ENCODE assay signal across 8 mouse cellular contexts in the genomic region with DNA sequence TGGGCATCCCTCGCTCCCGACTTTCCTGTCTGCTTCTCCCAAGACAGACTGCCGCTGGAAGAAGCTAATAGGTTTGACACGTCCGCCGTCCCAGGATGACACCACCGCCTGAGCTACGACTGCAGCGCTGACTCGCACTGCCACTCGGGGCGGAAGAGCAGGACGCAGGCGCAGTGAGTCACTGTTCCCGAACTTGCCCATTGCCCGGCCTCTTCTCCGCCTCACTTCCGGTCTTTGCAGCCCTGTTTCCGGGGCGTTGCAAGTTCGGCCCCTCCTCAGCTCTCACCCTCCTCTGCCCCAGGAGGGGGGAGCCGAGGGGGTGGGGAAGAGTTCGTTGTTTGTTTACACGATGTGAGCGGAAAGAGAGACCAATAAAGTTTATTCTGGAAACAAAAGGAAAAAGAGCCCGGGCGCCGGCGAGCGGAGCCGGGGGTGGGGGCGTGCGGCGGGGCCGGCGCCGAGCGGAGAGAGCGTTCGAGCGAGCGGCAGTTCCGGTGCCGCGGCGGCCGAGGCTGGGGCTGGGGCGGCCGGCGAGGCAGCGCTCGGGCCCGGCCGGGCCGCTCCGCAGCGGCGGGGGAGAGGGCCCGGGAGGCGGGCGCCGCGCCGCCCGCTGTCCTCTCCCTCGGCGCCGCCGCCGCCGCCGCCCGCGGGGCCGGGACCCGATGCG. TPM values are rescaled to one million over a fixed set of nuclear protein-coding genes. Genes with fewer than 3 reads are reported as not detected.
DNase-seq lines count a peak whose midpoint lies in the region; ATAC-seq and TF ChIP-seq lines count a peak whose summit lies in the region.

No protein-coding gene starts in this region.

- TF ChIP-seq CTCF in kidney, postnatal 0 days (IDR thresholded peaks at IDR 0.05; ENCODE audit: low read depth), result peak; percentile 15; the same call in 1 of the 2 replicates

- peak overlapping the region; percentile 98 for H3K27ac ChIP-seq in heart, embryonic 12.5 days (ENCODE audit: poor library complexity, severe bottlenecking)
- H3K27ac ChIP-seq in kidney, postnatal 0 days, result peak overlapping the region; percentile 100
- peak overlapping the region; percentile 93 for H3K27ac ChIP-seq in liver, embryonic 11.5 days (ENCODE audit: low read depth, low read length)
- peak overlapping the region; percentile 96 for H3K27ac ChIP-seq in stomach, embryonic 14.5 days (ENCODE audit: low read length)

- DNase-seq in CD4-positive helper T cell, adult 2 months (ENCODE audit: low read depth, low spot score), result peak; percentile 99
- peak; percentile 98 for DNase-seq in brain, embryonic 18.5 days (ENCODE audit: low read depth, low spot score)
- peak; percentile 100 for DNase-seq in kidney, postnatal 0 days (ENCODE audit: low spot score)
- DNase-seq in liver, embryonic 11.5 days (ENCODE audit: low spot score), result peak; percentile 95
- peak; percentile 98 for DNase-seq in naive thymus-derived CD4-positive, alpha-beta T cell, adult 2 months (ENCODE audit: low read depth)

- H3K4me1 ChIP-seq in heart, embryonic 12.5 days (replicated peaks), result peaks cover 26% of the 10 kb centered on the region
- peaks cover 23% of the 10 kb centered on the region for H3K4me1 ChIP-seq in kidney, postnatal 0 days (replicated peaks; ENCODE audit: insufficient read depth, low read length)
- H3K4me1 ChIP-seq in liver, embryonic 11.5 days (replicated peaks; ENCODE audit: control insufficient read depth, insufficient read depth, low read length), result peaks cover 23% of the 10 kb centered on the region
- peaks cover 16% of the 10 kb centered on the region for H3K4me1 ChIP-seq in stomach, embryonic 14.5 days (ENCODE audit: control insufficient read depth, insufficient read depth, low read length)

- H3K4me2 ChIP-seq in heart, embryonic 12.5 days, result peak overlapping the region; percentile 79
- peak overlapping the region; percentile 79 for H3K4me2 ChIP-seq in kidney, postnatal 0 days (ENCODE audit: low read length)
- peak overlapping the region; percentile 77 for H3K4me2 ChIP-seq in liver, embryonic 11.5 days
- H3K4me2 ChIP-seq in stomach, embryonic 14.5 days (replicated peaks; ENCODE audit: low read depth, low read length), result peak overlapping the region; percentile 74

- under 1% methylated on average over 62 of the region's 77 CpGs for whole genome bisulfite sequencing in heart, embryonic 12.5 days
- WGBS in kidney, postnatal 0 days, result under 1% methylated on average over 33 of the region's 77 CpGs
- WGBS in liver, embryonic 11.5 days, result under 1% methylated on average over 56 of the region's 77 CpGs
- under 1% methylated on average over 50 of the region's 77 CpGs for WGBS in stomach, embryonic 14.5 days

- ATAC-seq in erythroid progenitor cell, adult 5-6 weeks (replicated peaks; ENCODE audit: low FRiP score, poor library complexity, severe bottlenecking), result peak; percentile 98
- ATAC-seq in heart, embryonic 12.5 days (ENCODE audit: insufficient number of reproducible peaks, low FRiP score), result peak; percentile 98
- ATAC-seq in kidney, postnatal 0 days (replicated peaks; ENCODE audit: low FRiP score, low read depth), result peak; percentile 98
- peak; percentile 95 for ATAC-seq in liver, embryonic 11.5 days (replicated peaks; ENCODE audit: low FRiP score)
- peak; percentile 98 for ATAC-seq in stomach, embryonic 14.5 days (ENCODE audit: insufficient number of reproducible peaks, insufficient read depth, low FRiP score, low read depth)

- no peaks in the 10 kb centered on the region for H3K27me3 ChIP-seq in heart, embryonic 12.5 days (replicated peaks)
- no peaks in the 10 kb centered on the region for H3K27me3 ChIP-seq in kidney, postnatal 0 days (ENCODE audit: insufficient read depth, low read length)
- H3K27me3 ChIP-seq in liver, embryonic 11.5 days (replicated peaks; ENCODE audit: control insufficient read depth, insufficient read depth, low read length), result no peaks in the 10 kb centered on the region
- no peaks in the 10 kb centered on the region for H3K27me3 ChIP-seq in stomach, embryonic 14.5 days (ENCODE audit: control insufficient read depth, insufficient read depth, low read length)

- H3K36me3 ChIP-seq in heart, embryonic 12.5 days, result no peaks in the 10 kb centered on the region
- H3K36me3 ChIP-seq in kidney, postnatal 0 days (ENCODE audit: insufficient read depth, low read length), result no peaks in the 10 kb centered on the region
- H3K36me3 ChIP-seq in liver, embryonic 11.5 days (ENCODE audit: control insufficient read depth, insufficient read depth, low read length), result no peaks in the 10 kb centered on the region
- no peaks in the 10 kb centered on the region for H3K36me3 ChIP-seq in stomach, embryonic 14.5 days (ENCODE audit: control insufficient read depth, insufficient read depth, low read length)

- H3K9me3 ChIP-seq in heart, embryonic 12.5 days (replicated peaks), result no peaks in the 10 kb centered on the region
- no peaks in the 10 kb centered on the region for H3K9me3 ChIP-seq in kidney, postnatal 0 days (replicated peaks; ENCODE audit: low read length)
- H3K9me3 ChIP-seq in liver, embryonic 11.5 days (ENCODE audit: control insufficient read depth, low read length), result no peaks in the 10 kb centered on the region
- H3K9me3 ChIP-seq in stomach, embryonic 14.5 days (ENCODE audit: control insufficient read depth, low read depth, low read length), result no peaks in the 10 kb centered on the region

- H3K4me3 ChIP-seq in heart, embryonic 12.5 days, result peak overlapping the region; percentile 92
- H3K4me3 ChIP-seq in kidney, postnatal 0 days (replicated peaks; ENCODE audit: low read depth, low read length), result peak overlapping the region; percentile 78
- H3K4me3 ChIP-seq in liver, embryonic 11.5 days (ENCODE audit: low read depth, low read length), result peak overlapping the region; percentile 89
- H3K4me3 ChIP-seq in stomach, embryonic 14.5 days (ENCODE audit: low read depth, low read length), result peak overlapping the region; percentile 94

- peak overlapping the region; percentile 95 for H3K9ac ChIP-seq in heart, embryonic 12.5 days
- peak overlapping the region; percentile 97 for H3K9ac ChIP-seq in kidney, postnatal 0 days (ENCODE audit: low read depth, low read length)
- H3K9ac ChIP-seq in liver, embryonic 11.5 days (ENCODE audit: low read depth, low read length), result peak overlapping the region; percentile 85
- peak overlapping the region; percentile 95 for H3K9ac ChIP-seq in stomach, embryonic 14.5 days (replicated peaks; ENCODE audit: low read depth, low read length)

RNA-seq across cellular contexts. Expression of a gene that starts 0.5 kb away (rescaled TPM):
- 13.3 and 20.1 TPM in 2 replicates for total RNA-seq in erythroid progenitor cell, adult 5-6 weeks (2015; ENCODE audit: low replicate concordance)
- total RNA-seq in erythroid progenitor cell, adult 5-6 weeks (2017; ENCODE audit: low replicate concordance), result 12.3 and 15.4 TPM in 2 replicates
- 8.7 and 10.2 TPM in 2 replicates for polyA plus RNA-seq in heart, embryonic 12.5 days (2016; fragmentation: Nextera tagmentation; extraction: Ambion mirVana)
- polyA plus RNA-seq in kidney, postnatal 0 days (2015; fragmentation: Nextera tagmentation; extraction: Ambion mirVana), result 11.2 and 11.4 TPM in 2 replicates
- polyA plus RNA-seq in liver, embryonic 11.5 days (2014; fragmentation: Nextera tagmentation; extraction: Ambion mirVana), result 8.0 and 9.1 TPM in 2 replicates
- polyA plus RNA-seq in stomach, embryonic 14.5 days (2014; fragmentation: Nextera tagmentation; extraction: Ambion mirVana), result 14.4 and 23.1 TPM in 2 replicates

RNA-seq across cellular contexts. Expression of a gene that starts 31.1 kb away (rescaled TPM):
- total RNA-seq in erythroid progenitor cell, adult 5-6 weeks (2015; ENCODE audit: low replicate concordance), result 1.4 and 3.8 TPM in 2 replicates
- 0.26 and 0.38 TPM in 2 replicates for total RNA-seq in erythroid progenitor cell, adult 5-6 weeks (2017; ENCODE audit: low replicate concordance)
- 5.1 and 6.0 TPM in 2 replicates for polyA plus RNA-seq in heart, embryonic 12.5 days (2016; fragmentation: Nextera tagmentation; extraction: Ambion mirVana)
- polyA plus RNA-seq in kidney, postnatal 0 days (2015; fragmentation: Nextera tagmentation; extraction: Ambion mirVana), result 3.5 and 3.6 TPM in 2 replicates
- 1.8 and 2.8 TPM in 2 replicates for polyA plus RNA-seq in liver, embryonic 11.5 days (2014; fragmentation: Nextera tagmentation; extraction: Ambion mirVana)
- 10.1 and 10.6 TPM in 2 replicates for polyA plus RNA-seq in stomach, embryonic 14.5 days (2014; fragmentation: Nextera tagmentation; extraction: Ambion mirVana)

Comparison
In these comparisons a context has a peak if more than half of its experiments do, and no peak if none do; other contexts are left out.
1. Peak in every context shown above with its lines: DNase-seq, ATAC-seq, H3K4me3 ChIP-seq and H3K27ac ChIP-seq.